Mouse (Mus musculus) olfactory bulb, adult 2 months (tissue): ENCODE data around the gene Disp1.

Source experiments
- CTCF ChIP-seq: fragments of 200-500 bp; IDR thresholded peaks from 2 replicates; pipeline ENCODE4 v1.5.1; 2012; ENCODE audit warnings: low read depth, mild to moderate bottlenecking, low read length, moderate library complexity; ENCODE audit not compliant: insufficient read depth
- POLR2A ChIP-seq: fragments of 200-500 bp; IDR thresholded peaks from 2 replicates; pipeline ENCODE4 v1.6.1; 2012; ENCODE audit warnings: mild to moderate bottlenecking, low read depth, low read length, moderate library complexity; ENCODE audit not compliant: insufficient read depth

GRCm38 (mm10) chr1:183069954-183070649, 151.2 kb downstream of the Disp1 start:
- TF ChIP-seq POLR2A (no peak), CTCF (no peak)
